Mouse (Mus musculus): Measurements from ENCODE around the gene Slc22a8. TPM values are rescaled to one million over a fixed set of nuclear protein-coding genes. Genes with fewer than 3 reads are reported as not detected.

The Slc22a8 gene
- polyA plus RNA-seq, 2 experiments = 0.03 TPM; not detected in 1

- 11% methylated on average over 1 of the region's 1 CpGs for WGBS
- Histone ChIP-seq H3K4me1 (ENCODE audit: control insufficient read depth, insufficient read depth, low read length) (peaks cover 4% of the 10 kb centered on the region; the same call in 1 of the 2 replicates), H3K9me3 (ENCODE audit: control insufficient read depth, low read length) (no peaks in the 10 kb centered on the region), H3K36me3 (ENCODE audit: control insufficient read depth, insufficient read depth, low read length) (no peaks in the 10 kb centered on the region), H3K27ac (replicated peaks; ENCODE audit: low read depth, low read length) (no peak overlapping the region), H3K4me3 (replicated peaks; ENCODE audit: low read length) (no peak overlapping the region), H3K27me3 (ENCODE audit: control insufficient read depth, insufficient read depth, low read length) (no peaks in the 10 kb centered on the region), H3K4me2 (replicated peaks; ENCODE audit: low read depth, low read length, severe bottlenecking) (no peak overlapping the region), H3K9ac (ENCODE audit: low read depth, low read length, severe bottlenecking) (no peak overlapping the region)
- ATAC-seq (ENCODE audit: low FRiP score, low read depth) (no peak), DNase-seq (ENCODE audit: low spot score) (no peak)
- no peak for TF ChIP-seq POLR2A (IDR thresholded peaks at IDR 0.05; ENCODE audit: borderline replicate concordance, extremely low read depth, insufficient read depth, insufficient read length)
These were observed 3.5 kb downstream of the Slc22a8 start for GRCm38 (mm10) chr19:8594518-8594917.

- no peak for ATAC-seq (ENCODE audit: low FRiP score, low read depth)
- DNase-seq (ENCODE audit: low spot score) = no peak
- H3K4me2 ChIP-seq (replicated peaks; ENCODE audit: low read depth, low read length, severe bottlenecking) = no peak overlapping the region
- 61% methylated on average over 4 of the region's 4 CpGs for WGBS
- H3K4me3 ChIP-seq (replicated peaks; ENCODE audit: low read length) = no peak overlapping the region
- no peak for TF ChIP-seq POLR2A (IDR thresholded peaks at IDR 0.05; ENCODE audit: borderline replicate concordance, extremely low read depth, insufficient read depth, insufficient read length)
- H3K9ac ChIP-seq (ENCODE audit: low read depth, low read length, severe bottlenecking) = no peak overlapping the region
- H3K4me1 ChIP-seq (ENCODE audit: control insufficient read depth, insufficient read depth, low read length) = peaks cover 4% of the 10 kb centered on the region; the same call in 1 of the 2 replicates
- H3K27me3 ChIP-seq (ENCODE audit: control insufficient read depth, insufficient read depth, low read length) = no peaks in the 10 kb centered on the region
- H3K27ac ChIP-seq (replicated peaks; ENCODE audit: low read depth, low read length) = no peak overlapping the region
- no peaks in the 10 kb centered on the region for H3K9me3 ChIP-seq (ENCODE audit: control insufficient read depth, low read length)
- no peaks in the 10 kb centered on the region for H3K36me3 ChIP-seq (ENCODE audit: control insufficient read depth, insufficient read depth, low read length)
These were observed 6.2 kb downstream of the Slc22a8 start for GRCm38 (mm10) chr19:8597269-8597668.

GRCm38 (mm10) chr19:8599229-8599628 lies 8.2 kb downstream of the Slc22a8 start:
- TF ChIP-seq POLR2A (IDR thresholded peaks at IDR 0.05; ENCODE audit: borderline replicate concordance, extremely low read depth, insufficient read depth, insufficient read length) = no peak
- 76% methylated on average over 2 of the region's 2 CpGs for WGBS

GRCm38 (mm10) chr19:8601922-8602321 lies 10.9 kb downstream of the Slc22a8 start:
- Histone ChIP-seq H3K27ac (replicated peaks; ENCODE audit: low read depth, low read length) (no peak overlapping the region), H3K36me3 (ENCODE audit: control insufficient read depth, insufficient read depth, low read length) (no peaks in the 10 kb centered on the region), H3K4me3 (replicated peaks; ENCODE audit: low read length) (no peak overlapping the region), H3K27me3 (ENCODE audit: control insufficient read depth, insufficient read depth, low read length) (no peaks in the 10 kb centered on the region), H3K4me1 (ENCODE audit: control insufficient read depth, insufficient read depth, low read length) (no peaks in the 10 kb centered on the region), H3K9me3 (ENCODE audit: control insufficient read depth, low read length) (no peaks in the 10 kb centered on the region), H3K9ac (ENCODE audit: low read depth, low read length, severe bottlenecking) (no peak overlapping the region), H3K4me2 (replicated peaks; ENCODE audit: low read depth, low read length, severe bottlenecking) (no peak overlapping the region)
- no peak for TF ChIP-seq POLR2A (IDR thresholded peaks at IDR 0.05; ENCODE audit: borderline replicate concordance, extremely low read depth, insufficient read depth, insufficient read length)
- no peak for DNase-seq (ENCODE audit: low spot score)
- ATAC-seq (ENCODE audit: low FRiP score, low read depth) = no peak

More at GRCm38 (mm10) chr19:8599229-8599628, 8.2 kb downstream of the Slc22a8 start:
- no peaks in the 10 kb centered on the region for H3K36me3 ChIP-seq (ENCODE audit: control insufficient read depth, insufficient read depth, low read length)
- no peaks in the 10 kb centered on the region for H3K9me3 ChIP-seq (ENCODE audit: control insufficient read depth, low read length)
- ATAC-seq (ENCODE audit: low FRiP score, low read depth) = no peak
- no peaks in the 10 kb centered on the region for H3K27me3 ChIP-seq (ENCODE audit: control insufficient read depth, insufficient read depth, low read length)
- DNase-seq (ENCODE audit: low spot score) = no peak
- H3K4me2 ChIP-seq (replicated peaks; ENCODE audit: low read depth, low read length, severe bottlenecking) = no peak overlapping the region
- H3K9ac ChIP-seq (ENCODE audit: low read depth, low read length, severe bottlenecking) = no peak overlapping the region
- H3K4me3 ChIP-seq (replicated peaks; ENCODE audit: low read length) = no peak overlapping the region
- peaks cover 4% of the 10 kb centered on the region; the same call in 1 of the 2 replicates for H3K4me1 ChIP-seq (ENCODE audit: control insufficient read depth, insufficient read depth, low read length)
- H3K27ac ChIP-seq (replicated peaks; ENCODE audit: low read depth, low read length) = no peak overlapping the region

- Histone ChIP-seq H3K27me3 (ENCODE audit: control insufficient read depth, insufficient read depth, low read length) (no peaks in the 10 kb centered on the region), H3K9me3 (ENCODE audit: control insufficient read depth, low read length) (no peaks in the 10 kb centered on the region), H3K4me2 (replicated peaks; ENCODE audit: low read depth, low read length, severe bottlenecking) (no peak overlapping the region), H3K4me3 (replicated peaks; ENCODE audit: low read length) (no peak overlapping the region), H3K4me1 (ENCODE audit: control insufficient read depth, insufficient read depth, low read length) (no peaks in the 10 kb centered on the region), H3K36me3 (ENCODE audit: control insufficient read depth, insufficient read depth, low read length) (no peaks in the 10 kb centered on the region), H3K9ac (ENCODE audit: low read depth, low read length, severe bottlenecking) (no peak overlapping the region), H3K27ac (replicated peaks; ENCODE audit: low read depth, low read length) (no peak overlapping the region)
- 69% methylated on average over 3 of the region's 3 CpGs for WGBS
- DNase-seq (ENCODE audit: low spot score) = no peak
- TF ChIP-seq POLR2A (IDR thresholded peaks at IDR 0.05; ENCODE audit: borderline replicate concordance, extremely low read depth, insufficient read depth, insufficient read length) = no peak
- no peak for ATAC-seq (ENCODE audit: low FRiP score, low read depth)
These were observed 11.9 kb downstream of the Slc22a8 start for GRCm38 (mm10) chr19:8602914-8603313.

All from limb, embryonic 14.5 days (tissue).